Mouse (Mus musculus) kidney, postnatal 36 days (tissue): ENCODE measurements around the gene Gpr18.

Source experiments
- DNase-seq, 2 experiments: peaks; one replicate each; pipeline ENCODE4 v3.0.0; 2021 to 2022; ENCODE audit warnings: mixed read lengths in 2 of 2

Gene Gpr18

DNA sequence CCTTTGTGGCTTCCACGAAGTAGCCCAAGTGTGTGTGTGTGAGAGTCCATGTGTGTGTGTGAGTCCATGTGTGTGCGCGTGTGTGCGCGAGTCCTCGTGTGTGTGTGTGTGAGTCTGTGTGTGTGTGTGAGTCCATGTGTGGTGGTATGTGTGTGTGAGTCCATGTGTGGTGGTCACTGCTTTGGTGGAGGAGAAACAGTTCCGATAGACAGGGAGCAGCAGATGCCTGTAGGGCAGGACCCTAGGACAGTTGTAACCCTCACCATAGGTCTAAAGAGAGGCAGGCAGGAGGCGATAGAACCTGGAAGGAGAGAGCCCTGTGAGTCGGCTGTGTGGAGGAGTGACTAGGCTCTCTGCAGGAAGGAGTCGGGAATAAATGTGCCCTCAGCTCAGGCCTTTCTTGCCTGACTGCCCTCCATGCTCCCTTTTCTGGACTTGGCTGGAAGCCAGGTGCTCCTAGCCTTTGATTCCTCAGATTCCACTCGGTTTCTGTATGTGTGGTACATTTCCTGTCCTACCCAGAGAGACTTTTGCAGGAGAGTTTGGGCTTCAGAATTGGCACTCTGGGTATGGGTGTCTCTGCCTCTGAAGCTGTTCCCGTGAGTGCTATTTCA lies 5.0 kb upstream of the Gpr18 start:
- DNase-seq, result peak; percentile 82 to 86

DNA sequence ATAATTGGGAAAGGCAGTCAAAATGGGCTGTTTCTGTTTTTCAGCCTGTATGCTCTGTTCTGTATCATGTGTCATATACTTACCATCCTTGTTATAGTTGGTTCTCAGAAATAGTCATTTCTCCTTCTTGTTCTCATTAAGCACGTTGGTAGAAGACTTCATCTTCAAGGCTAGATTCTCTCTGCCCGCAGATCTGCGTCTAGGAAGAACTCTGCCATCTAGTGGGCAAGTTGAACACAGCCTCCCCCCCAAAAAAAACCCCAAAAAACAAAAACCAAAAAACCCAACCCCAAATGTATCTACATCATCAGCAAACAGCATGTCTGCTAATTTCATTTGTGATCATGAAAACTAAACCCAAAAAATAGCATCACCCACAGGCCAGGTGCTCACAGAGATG lies 4.2 kb upstream of the Gpr18 start:
- peak; percentile 19 to 28 for DNase-seq

DNA sequence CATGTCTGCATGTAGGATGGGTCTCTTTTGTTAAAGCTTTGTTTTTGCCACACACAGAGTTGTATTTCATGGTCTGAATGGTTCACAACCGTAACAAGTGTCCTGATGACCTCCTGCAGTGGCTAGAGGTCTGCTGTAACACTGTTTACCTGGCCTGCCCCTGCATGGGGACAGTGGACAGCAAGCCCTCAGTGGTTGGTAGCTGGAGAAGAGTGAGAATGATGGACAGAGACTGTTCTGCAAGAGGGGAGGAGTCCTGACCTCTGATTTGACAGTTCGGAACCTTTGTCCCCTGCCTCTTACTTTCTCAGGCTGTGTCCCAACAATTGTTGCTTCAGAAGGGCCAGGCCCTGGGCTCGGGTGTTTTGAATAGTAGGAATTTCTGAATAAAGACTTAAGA lies 2.7 kb upstream of the Gpr18 start:
- peak; percentile 30 to 32 for DNase-seq

DNA sequence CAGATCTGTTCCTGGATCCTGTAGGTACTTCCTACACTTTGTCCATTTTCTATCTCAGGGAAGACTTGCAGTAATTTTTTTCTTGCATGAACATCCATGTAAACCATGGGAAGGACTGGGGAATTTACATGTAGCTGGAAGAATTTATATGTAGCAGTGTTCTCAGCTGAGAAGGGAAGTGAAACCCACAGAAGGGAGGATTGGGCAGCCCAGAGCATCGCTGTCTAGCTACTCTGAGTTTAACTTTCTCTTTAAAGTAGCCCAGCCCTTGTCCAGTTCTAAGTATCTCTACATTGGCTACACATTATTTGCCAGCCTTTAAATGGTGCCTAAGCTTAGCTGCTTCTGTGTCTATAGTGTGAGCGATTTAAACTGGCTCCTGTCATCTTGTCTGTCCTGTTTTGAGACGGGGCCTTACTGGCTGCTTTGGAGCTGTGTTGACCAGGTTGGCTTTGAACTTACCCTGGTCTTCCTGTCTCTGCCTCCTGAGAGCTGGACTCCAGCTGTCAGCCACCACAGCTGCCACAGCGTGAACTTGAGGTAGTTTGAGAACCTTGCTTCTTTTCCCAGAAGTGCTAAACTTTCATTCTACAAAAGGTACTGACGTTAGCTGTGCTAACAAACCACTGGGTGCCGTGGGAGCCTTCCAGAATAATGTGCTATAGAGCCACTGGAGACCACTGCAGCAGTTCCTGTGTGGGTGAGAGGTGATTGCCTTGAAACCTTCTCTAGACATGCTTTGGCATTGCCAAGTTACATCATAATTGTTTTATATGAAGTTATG lies 922 bp upstream of the Gpr18 start:
- no peak for DNase-seq

GRCm38 (mm10) chr14:121915143-121915542 lies 438 bp downstream of the Gpr18 start:
- DNase-seq, result no peak

GRCm38 (mm10) chr14:121912501-121912900 lies 3.1 kb downstream of the Gpr18 start:
- no peak for DNase-seq

- DNase-seq, result no peak
Observed at GRCm38 (mm10) chr14:121909868-121910267, 5.7 kb downstream of the Gpr18 start.

- DNase-seq, result no peak
Observed at GRCm38 (mm10) chr14:121906992-121907681, 8.4 kb downstream of the Gpr18 start.

GRCm38 (mm10) chr14:121906341-121906991 lies 9.1 kb downstream of the Gpr18 start:
- DNase-seq, result no peak

DNA sequence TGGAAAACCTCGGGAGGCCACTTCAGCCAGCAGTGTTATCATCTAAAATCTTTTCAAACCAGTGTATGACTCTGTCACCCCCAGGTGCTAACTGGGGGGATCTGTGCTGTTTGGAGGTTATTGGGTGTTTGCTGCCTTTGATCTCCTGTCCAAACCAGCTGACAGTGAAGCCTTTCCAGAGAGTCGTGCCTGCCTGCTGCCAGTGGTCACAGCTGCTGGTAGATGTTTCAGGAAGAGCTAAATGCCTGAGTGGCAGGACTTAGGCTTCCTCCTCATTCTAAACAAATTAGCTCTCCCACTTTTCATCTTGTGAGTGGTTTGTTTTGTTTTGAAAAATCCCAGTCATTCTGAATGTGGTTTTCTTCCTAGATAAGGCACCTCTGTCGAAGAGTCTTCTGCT lies 10.8 kb downstream of the Gpr18 start:
- DNase-seq, result no peak

GRCm38 (mm10) chr14:121903381-121903876 lies 12.2 kb downstream of the Gpr18 start:
- DNase-seq, result no peak

DNA sequence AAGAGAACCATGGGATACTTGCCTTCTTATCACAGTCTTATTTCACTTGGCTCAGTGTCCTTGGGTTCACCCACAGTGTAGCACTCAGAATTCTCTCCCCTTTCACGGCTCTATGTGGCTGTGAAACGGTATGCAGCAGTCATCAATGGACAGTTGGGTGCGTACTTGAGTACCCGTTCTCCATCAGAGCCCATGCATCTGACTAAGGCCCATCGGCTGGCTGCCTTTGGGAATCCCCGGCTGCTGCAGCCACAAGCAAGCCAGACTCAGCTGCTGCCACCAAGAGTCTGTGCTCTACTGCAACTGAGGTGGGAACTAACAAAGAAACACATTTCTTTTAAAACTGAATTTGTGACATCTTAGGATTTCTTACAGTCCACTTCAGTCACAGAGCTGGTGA lies 14.1 kb downstream of the Gpr18 start:
- DNase-seq, result no peak

DNA sequence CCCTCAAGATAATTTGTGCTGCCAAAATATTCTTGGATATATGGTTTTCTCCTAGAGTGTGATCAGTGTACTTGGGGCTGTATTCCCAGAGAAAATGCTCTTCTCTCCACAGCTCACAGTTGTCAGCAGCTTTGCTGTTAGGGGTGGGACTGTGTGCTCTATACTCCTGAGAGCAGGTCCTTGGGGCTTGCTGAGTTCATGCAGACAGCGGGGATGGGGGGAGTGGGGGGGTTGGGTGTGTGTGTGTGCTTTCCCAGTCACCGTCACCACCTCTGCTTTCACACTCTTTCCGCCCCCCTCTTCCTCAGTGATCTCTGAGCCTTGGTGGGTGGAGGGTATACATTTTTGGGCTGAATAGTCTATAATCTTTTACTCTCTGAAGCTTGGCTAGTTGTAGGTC lies 16.5 kb downstream of the Gpr18 start:
- DNase-seq, result no peak

GRCm38 (mm10) chr14:121898509-121898908 lies 17.1 kb downstream of the Gpr18 start:
- peak in 1 of 2 experiments; percentile 45 for DNase-seq

DNA sequence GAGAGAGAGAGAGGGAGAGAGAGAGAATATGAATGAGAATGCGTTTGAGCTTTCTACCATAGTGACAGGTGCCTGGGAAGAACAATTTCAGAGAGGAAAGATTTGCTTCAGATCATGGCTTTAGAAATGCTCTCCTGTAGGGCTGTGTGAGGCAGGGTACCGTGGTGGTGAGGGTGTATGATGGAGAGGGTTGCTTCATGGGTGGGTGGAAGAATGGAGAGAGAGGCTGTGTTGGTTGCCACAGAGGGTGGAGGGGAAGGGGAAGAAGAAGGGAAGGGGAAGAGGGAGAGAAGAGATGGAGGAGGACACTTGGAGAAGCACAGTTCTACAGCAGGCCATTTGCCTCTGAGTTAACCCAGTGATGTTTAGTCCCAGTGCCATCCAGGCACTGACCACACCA lies 17.8 kb downstream of the Gpr18 start:
- no peak for DNase-seq

DNA sequence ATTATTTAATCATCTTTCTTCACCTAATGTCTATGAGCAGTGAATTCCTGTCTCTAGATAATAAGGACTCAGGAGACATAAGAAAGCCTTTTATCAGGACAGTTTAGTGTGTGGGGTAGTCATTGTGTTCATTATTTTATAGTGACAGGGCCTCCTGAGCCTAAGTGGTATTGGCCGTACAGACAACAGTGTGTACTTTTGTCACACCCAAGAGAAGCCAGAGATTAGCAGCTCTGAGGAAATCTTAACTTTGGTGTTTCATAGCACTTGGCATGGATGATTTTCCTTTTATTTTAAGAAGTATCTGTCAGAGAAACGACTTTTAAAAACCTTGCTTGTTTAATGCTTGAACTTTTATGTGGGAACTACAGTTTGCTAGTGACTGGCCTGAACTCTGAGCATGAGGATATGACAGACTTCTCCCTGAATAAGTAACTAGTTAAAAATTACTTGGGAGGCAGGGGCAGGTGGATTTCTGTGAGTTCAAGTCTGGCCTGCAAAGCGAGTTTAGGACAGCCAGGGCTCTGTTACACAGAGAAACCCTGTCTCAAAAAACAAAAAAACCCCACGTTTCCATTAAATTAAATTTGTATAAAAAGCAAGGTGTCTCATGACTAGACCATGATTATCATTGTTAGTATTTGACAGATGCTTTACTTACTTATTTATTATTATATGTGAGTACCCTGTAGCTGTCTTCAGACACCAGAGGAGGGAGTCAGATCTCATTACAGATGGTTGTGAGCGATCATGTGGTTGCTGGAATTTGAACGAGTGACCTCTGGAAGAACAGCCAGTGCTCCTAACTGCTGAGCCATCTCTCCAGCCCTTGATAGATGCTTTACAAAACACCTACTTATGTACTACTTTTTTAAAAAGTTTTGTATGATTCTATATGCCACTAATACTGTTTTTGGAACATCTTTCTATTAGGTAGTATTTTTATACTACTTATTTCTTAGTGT lies 19.2 kb downstream of the Gpr18 start:
- peak; percentile 67 to 81 for DNase-seq

GRCm38 (mm10) chr14:121895316-121895715 lies 20.3 kb downstream of the Gpr18 start:
- DNase-seq, result no peak

- DNase-seq, result no peak
Observed at GRCm38 (mm10) chr14:121894511-121895135, 21.0 kb downstream of the Gpr18 start.

- DNase-seq, result peak in 1 of 2 experiments; percentile 49
Observed at GRCm38 (mm10) chr14:121893747-121894146, 21.8 kb downstream of the Gpr18 start.

GRCm38 (mm10) chr14:121884150-121884797 lies 31.3 kb downstream of the Gpr18 start:
- peak; percentile 37 to 57 for DNase-seq

DNA sequence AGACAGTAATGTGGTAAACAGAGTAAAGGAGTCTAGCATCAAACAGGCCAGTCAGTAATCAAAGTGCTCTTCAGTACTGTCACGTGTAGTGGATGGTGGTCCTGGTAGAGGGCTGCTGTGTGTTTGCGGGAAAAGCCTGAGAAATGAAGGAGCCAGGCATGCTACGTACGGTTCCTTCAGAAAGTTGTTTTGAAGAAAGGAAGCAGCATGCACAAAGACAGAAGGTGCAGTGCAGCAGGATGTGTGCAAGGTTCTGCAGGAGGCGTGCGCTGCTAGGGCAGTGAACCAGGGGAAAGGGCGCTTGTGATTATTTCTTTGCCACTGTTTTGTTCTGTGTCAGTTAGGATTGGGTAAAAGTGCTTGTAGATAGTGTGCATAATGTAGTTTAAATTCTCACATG lies 34.4 kb downstream of the Gpr18 start:
- no peak for DNase-seq
